Mouse (Mus musculus) right cerebral cortex, postnatal 4 days (tissue): Measurements from ENCODE around the gene Stard13.
A peak's percentile ranks its signal among the peaks of the same experiment; 100 is the strongest.

Experiments
- DNase-seq: peaks from one replicate; pipeline ENCODE4 v3.0.0-alpha.2; 2022

Stard13 gene

GRCm38 (mm10) chr5:151228367-151229005 is 5.2 kb downstream of the Stard13 start:
- DNase-seq, result no peak

- DNase-seq, result no peak
These were observed 9.8 kb downstream of the Stard13 start for GRCm38 (mm10) chr5:151223696-151224366.

GRCm38 (mm10) chr5:151222791-151223190 is 10.8 kb downstream of the Stard13 start:
- no peak for DNase-seq

GRCm38 (mm10) chr5:151218689-151219115 is 14.9 kb downstream of the Stard13 start:
- no peak for DNase-seq

GRCm38 (mm10) chr5:151213097-151213496 is 20.5 kb downstream of the Stard13 start:
- DNase-seq, result no peak

- DNase-seq, result no peak
These were observed 22.8 kb downstream of the Stard13 start for GRCm38 (mm10) chr5:151210869-151211268.

- no peak for DNase-seq
These were observed 23.6 kb downstream of the Stard13 start for GRCm38 (mm10) chr5:151210060-151210459.

- no peak for DNase-seq
These were observed 28.6 kb downstream of the Stard13 start for GRCm38 (mm10) chr5:151205017-151205416.

- no peak for DNase-seq
These were observed 30.7 kb downstream of the Stard13 start for GRCm38 (mm10) chr5:151202925-151203324.

GRCm38 (mm10) chr5:151201220-151201619 is 32.4 kb downstream of the Stard13 start:
- DNase-seq, result no peak

GRCm38 (mm10) chr5:151199235-151199634 is 34.4 kb downstream of the Stard13 start:
- no peak for DNase-seq

- no peak for DNase-seq
These were observed 36.9 kb downstream of the Stard13 start for GRCm38 (mm10) chr5:151196603-151197272.

GRCm38 (mm10) chr5:151193885-151194520 is 39.6 kb downstream of the Stard13 start:
- DNase-seq, result no peak

- DNase-seq, result no peak
These were observed 41.4 kb downstream of the Stard13 start for GRCm38 (mm10) chr5:151192266-151192665.

- DNase-seq, result no peak
These were observed 42.9 kb downstream of the Stard13 start for GRCm38 (mm10) chr5:151190764-151191163.

- DNase-seq, result peak; percentile 20
These were observed 43.8 kb downstream of the Stard13 start for GRCm38 (mm10) chr5:151189789-151190378.

GRCm38 (mm10) chr5:151189321-151189720 is 44.3 kb downstream of the Stard13 start:
- no peak for DNase-seq

GRCm38 (mm10) chr5:151188659-151189058 is 45.0 kb downstream of the Stard13 start:
- no peak for DNase-seq

GRCm38 (mm10) chr5:151187336-151187735 is 46.3 kb downstream of the Stard13 start:
- DNase-seq, result no peak

GRCm38 (mm10) chr5:151185286-151185856 is 48.3 kb downstream of the Stard13 start:
- DNase-seq, result no peak

GRCm38 (mm10) chr5:151183656-151184240 is 49.9 kb downstream of the Stard13 start:
- DNase-seq, result no peak

- DNase-seq, result no peak
These were observed 52.3 kb downstream of the Stard13 start for GRCm38 (mm10) chr5:151181288-151181687.
